Mouse (Mus musculus): ENCODE measurements around the gene Fermt2. TPM values are rescaled to one million over a fixed set of nuclear protein-coding genes. Genes with fewer than 3 reads are reported as not detected.
A peak's percentile ranks its signal among the peaks of the same experiment; 100 is the strongest.

Fermt2 gene
- polyA plus RNA-seq, 1 experiment from 2014 or later, result 65.8 TPM

- 23% methylated on average over 6 of the region's 6 CpGs for WGBS
- ATAC-seq (ENCODE audit: low FRiP score) (peak; percentile 88), DNase-seq (ENCODE audit: low spot score, missing footprints) (no peak)
- Histone ChIP-seq H3K36me3 (ENCODE audit: control insufficient read depth, insufficient read depth, low read length) (peaks cover 2% of the 10 kb centered on the region; the same call in 1 of the 2 replicates), H3K27me3 (ENCODE audit: control insufficient read depth, insufficient read depth, low read length) (no peaks in the 10 kb centered on the region), H3K9ac (ENCODE audit: low read length) (no peak overlapping the region; the same call in 1 of the 2 replicates), H3K27ac (ENCODE audit: low read depth, low read length) (peak overlapping the region; percentile 65), H3K4me1 (ENCODE audit: control insufficient read depth, insufficient read depth, low read length) (peaks cover 16% of the 10 kb centered on the region), H3K4me3 (ENCODE audit: low read depth, low read length) (no peak overlapping the region), H3K9me3 (ENCODE audit: control insufficient read depth, low read length) (no peaks in the 10 kb centered on the region), H3K4me2 (no peak overlapping the region)
Observed at GRCm38 (mm10) chr14:45462374-45462773, 67.5 kb downstream of the Fermt2 start.

DNA sequence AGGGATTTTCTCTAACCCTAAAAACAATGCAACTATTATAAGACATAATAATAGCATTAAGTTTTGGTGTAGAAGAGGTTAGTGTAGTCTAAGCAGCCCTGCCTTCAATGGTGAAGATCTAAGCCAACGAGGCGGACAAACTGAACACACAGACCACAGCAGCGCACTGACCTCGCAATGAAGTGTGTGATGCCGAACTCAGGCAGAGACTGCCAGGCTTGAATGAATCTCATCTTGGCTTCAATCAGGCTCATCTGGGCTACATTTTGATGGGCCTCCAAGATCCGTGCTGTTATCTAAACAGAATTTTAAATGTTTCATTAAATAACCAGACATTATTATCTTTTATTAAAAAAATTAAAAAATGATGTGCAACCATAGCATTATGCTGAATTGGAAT lies 68.0 kb downstream of the Fermt2 start:
- no peak for DNase-seq (ENCODE audit: low spot score, missing footprints)
- Histone ChIP-seq H3K27me3 (ENCODE audit: control insufficient read depth, insufficient read depth, low read length) (no peaks in the 10 kb centered on the region), H3K9me3 (ENCODE audit: control insufficient read depth, low read length) (no peaks in the 10 kb centered on the region), H3K4me3 (ENCODE audit: low read depth, low read length) (no peak overlapping the region), H3K4me2 (no peak overlapping the region), H3K36me3 (ENCODE audit: control insufficient read depth, insufficient read depth, low read length) (peaks cover 2% of the 10 kb centered on the region; the same call in 1 of the 2 replicates), H3K27ac (ENCODE audit: low read depth, low read length) (no peak overlapping the region), H3K4me1 (ENCODE audit: control insufficient read depth, insufficient read depth, low read length) (peaks cover 16% of the 10 kb centered on the region), H3K9ac (ENCODE audit: low read length) (no peak overlapping the region)
- 89% methylated on average over 6 of the region's 6 CpGs for WGBS
- no peak for ATAC-seq (ENCODE audit: low FRiP score)

DNA sequence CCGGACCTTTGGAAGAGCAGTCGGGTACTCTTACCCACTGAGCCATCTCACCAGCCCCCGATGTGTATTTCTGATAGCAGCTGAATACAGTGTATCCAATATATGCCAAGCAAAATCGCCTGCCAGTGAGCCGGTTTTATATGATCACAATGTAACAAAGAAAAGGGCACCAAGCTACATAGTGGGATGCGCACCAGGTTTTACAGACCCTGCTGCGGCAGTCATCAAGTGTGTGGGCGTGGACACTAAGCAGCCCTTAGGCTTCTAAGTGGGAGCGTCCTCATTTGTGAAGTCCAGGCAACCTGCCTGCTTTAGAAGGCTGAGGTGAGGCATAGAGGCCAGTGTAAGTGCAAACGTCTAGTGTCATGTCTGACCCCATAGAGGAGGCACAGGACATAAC lies 69.4 kb downstream of the Fermt2 start:
- Histone ChIP-seq H3K9ac (ENCODE audit: low read length) (no peak overlapping the region), H3K9me3 (ENCODE audit: control insufficient read depth, low read length) (no peaks in the 10 kb centered on the region), H3K4me2 (no peak overlapping the region), H3K4me3 (ENCODE audit: low read depth, low read length) (no peak overlapping the region), H3K36me3 (ENCODE audit: control insufficient read depth, insufficient read depth, low read length) (peaks cover 2% of the 10 kb centered on the region; the same call in 1 of the 2 replicates), H3K27ac (ENCODE audit: low read depth, low read length) (no peak overlapping the region), H3K27me3 (ENCODE audit: control insufficient read depth, insufficient read depth, low read length) (no peaks in the 10 kb centered on the region), H3K4me1 (ENCODE audit: control insufficient read depth, insufficient read depth, low read length) (peaks cover 16% of the 10 kb centered on the region)
- ATAC-seq (ENCODE audit: low FRiP score), result no peak
- DNase-seq (ENCODE audit: low spot score, missing footprints), result no peak
- WGBS, result 89% methylated on average over 10 of the region's 10 CpGs

DNA sequence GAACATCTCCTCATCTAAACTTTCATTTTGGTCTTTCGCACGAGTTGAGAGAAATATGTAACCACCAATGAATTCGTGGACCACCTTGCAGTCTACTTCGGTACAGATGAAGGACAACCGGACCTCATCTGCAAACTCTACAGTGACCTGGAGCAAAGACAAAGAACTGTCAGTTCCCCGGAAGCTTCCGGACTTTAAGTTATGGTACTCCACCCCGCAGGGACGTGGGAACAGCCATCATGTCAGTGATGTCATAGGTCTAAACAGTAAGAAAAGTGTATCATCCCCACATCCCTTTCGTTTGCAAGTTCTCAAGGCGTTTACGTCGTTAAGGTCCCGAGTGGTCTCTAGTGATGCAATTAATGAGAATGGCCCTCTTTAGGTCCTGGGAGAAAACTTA lies 70.0 kb downstream of the Fermt2 start:
- Histone ChIP-seq H3K27ac (ENCODE audit: low read depth, low read length) (no peak overlapping the region), H3K36me3 (ENCODE audit: control insufficient read depth, insufficient read depth, low read length) (peaks cover 2% of the 10 kb centered on the region; the same call in 1 of the 2 replicates)
- ATAC-seq (ENCODE audit: low FRiP score), result no peak

DNA sequence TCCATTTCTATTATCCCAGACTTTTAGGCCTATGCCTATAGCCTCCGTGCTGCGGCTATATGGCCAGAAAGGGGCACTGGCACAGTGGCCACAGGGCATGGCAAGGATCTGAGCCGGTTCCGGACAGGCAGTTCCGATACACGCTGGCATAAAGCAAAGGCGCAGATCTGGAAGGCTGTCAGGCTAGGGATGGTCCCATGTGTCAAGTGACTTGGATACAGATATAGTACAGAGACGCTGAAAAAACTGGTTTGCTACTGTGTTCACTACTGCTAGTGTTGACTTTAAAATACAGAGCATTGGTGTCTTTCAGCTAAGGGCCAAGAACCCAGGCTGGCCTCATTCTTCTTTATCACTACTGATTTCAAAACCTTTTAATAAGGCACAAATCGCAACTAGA lies 72.9 kb downstream of the Fermt2 start:
- no peak overlapping the region for H3K27ac ChIP-seq (ENCODE audit: low read depth, low read length)
- WGBS, result 87% methylated on average over 9 of the region's 9 CpGs
- 0 out of 2 replicates have a peak, but pooled peaks have one; percentile 25 for ATAC-seq (ENCODE audit: low FRiP score)

More for the DNA sequence above, 70.0 kb downstream of the Fermt2 start:
- no peak overlapping the region for H3K4me3 ChIP-seq (ENCODE audit: low read depth, low read length)
- H3K27me3 ChIP-seq (ENCODE audit: control insufficient read depth, insufficient read depth, low read length), result no peaks in the 10 kb centered on the region
- H3K9ac ChIP-seq (ENCODE audit: low read length), result no peak overlapping the region
- H3K4me2 ChIP-seq, result no peak overlapping the region
- DNase-seq (ENCODE audit: low spot score, missing footprints), result no peak
- H3K4me1 ChIP-seq (ENCODE audit: control insufficient read depth, insufficient read depth, low read length), result peaks cover 16% of the 10 kb centered on the region
- 95% methylated on average over 14 of the region's 14 CpGs for WGBS
- no peaks in the 10 kb centered on the region for H3K9me3 ChIP-seq (ENCODE audit: control insufficient read depth, low read length)

DNA sequence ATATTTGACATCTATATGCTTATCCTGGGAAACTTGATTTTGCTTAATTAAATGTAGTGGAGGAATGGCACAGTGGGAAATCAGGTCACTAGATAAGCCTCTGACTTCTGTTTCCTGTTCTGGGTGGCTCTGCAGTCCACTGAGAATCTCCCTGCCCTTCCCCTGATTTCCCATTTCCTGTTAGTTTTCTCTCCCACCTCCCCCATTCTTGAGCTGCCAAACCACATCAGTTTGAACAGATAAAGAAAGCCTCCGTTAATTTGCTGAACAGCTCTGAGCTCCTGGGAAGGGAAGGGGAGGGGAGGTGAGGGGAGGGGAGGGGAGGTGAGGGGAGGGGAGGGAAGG lies 73.4 kb downstream of the Fermt2 start:
- no peak overlapping the region for H3K27ac ChIP-seq (ENCODE audit: low read depth, low read length)
- H3K4me1 ChIP-seq (ENCODE audit: control insufficient read depth, insufficient read depth, low read length), result no peaks in the 10 kb centered on the region
- H3K9ac ChIP-seq (ENCODE audit: low read length), result no peak overlapping the region
- no peak overlapping the region for H3K4me3 ChIP-seq (ENCODE audit: low read depth, low read length)
- no peaks in the 10 kb centered on the region for H3K9me3 ChIP-seq (ENCODE audit: control insufficient read depth, low read length)
- H3K4me2 ChIP-seq, result no peak overlapping the region
- DNase-seq (ENCODE audit: low spot score, missing footprints) (no peak), ATAC-seq (ENCODE audit: low FRiP score) (peak; percentile 33; the same call in 1 of the 2 replicates)
- WGBS, result 20% methylated on average over 1 of the region's 1 CpGs
- 0 out of 2 replicates have a peak, but pooled peaks cover 2% of the 10 kb centered on the region for H3K36me3 ChIP-seq (ENCODE audit: control insufficient read depth, insufficient read depth, low read length)
- no peaks in the 10 kb centered on the region for H3K27me3 ChIP-seq (ENCODE audit: control insufficient read depth, insufficient read depth, low read length)

More for the DNA sequence above, 72.9 kb downstream of the Fermt2 start:
- Histone ChIP-seq H3K4me2 (no peak overlapping the region), H3K9ac (ENCODE audit: low read length) (no peak overlapping the region), H3K27me3 (ENCODE audit: control insufficient read depth, insufficient read depth, low read length) (no peaks in the 10 kb centered on the region), H3K4me1 (ENCODE audit: control insufficient read depth, insufficient read depth, low read length) (no peaks in the 10 kb centered on the region), H3K4me3 (ENCODE audit: low read depth, low read length) (no peak overlapping the region), H3K36me3 (ENCODE audit: control insufficient read depth, insufficient read depth, low read length) (0 out of 2 replicates have a peak, but pooled peaks cover 2% of the 10 kb centered on the region), H3K9me3 (ENCODE audit: control insufficient read depth, low read length) (no peaks in the 10 kb centered on the region)
- no peak for DNase-seq (ENCODE audit: low spot score, missing footprints)

DNA sequence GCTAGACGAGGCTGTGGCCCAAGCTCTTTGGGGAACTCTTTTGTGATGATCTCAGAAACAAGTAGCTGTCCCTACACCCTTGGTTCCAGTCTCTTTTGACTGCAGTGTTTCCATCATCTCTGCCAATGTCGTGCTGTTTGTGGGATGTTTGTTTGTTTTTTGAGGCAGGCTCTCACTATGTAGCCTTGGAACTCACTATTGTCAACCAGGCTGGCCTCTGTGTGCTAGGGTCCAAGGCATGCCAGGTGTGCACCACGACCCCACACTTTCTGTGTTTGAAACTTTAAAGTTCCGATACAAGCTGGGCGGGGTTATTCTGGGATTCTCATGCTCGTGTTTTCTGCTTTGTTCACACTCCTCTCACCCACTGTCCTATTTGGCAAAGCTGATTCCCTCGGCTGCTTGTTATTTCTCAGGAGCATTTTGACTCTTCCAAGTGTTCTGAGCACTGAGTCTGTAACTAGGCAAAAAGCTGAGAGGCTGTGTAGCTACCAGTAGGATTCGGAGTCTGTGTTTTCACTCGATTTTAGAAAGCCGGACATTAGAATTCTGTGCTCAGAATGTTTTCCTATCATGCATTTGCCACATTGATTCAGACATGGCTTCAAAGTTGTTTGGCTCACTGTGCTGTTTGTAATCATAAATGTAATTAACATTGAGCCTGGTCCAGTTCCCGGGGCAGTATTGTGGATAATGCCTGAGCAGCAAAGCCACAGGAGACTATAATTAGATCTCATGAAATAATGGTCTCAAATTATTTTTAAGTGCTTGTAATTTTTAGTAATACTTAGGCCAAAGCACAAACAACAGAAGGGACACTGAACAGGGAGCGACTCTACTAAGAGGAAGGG lies 74.0 kb downstream of the Fermt2 start:
- 0 out of 2 replicates have a peak, but pooled peaks cover 2% of the 10 kb centered on the region for H3K36me3 ChIP-seq (ENCODE audit: control insufficient read depth, insufficient read depth, low read length)
- no peak overlapping the region for H3K9ac ChIP-seq (ENCODE audit: low read length)
- peaks cover 4% of the 10 kb centered on the region for H3K4me1 ChIP-seq (ENCODE audit: control insufficient read depth, insufficient read depth, low read length)
- 77% methylated on average over 12 of the region's 12 CpGs for WGBS
- H3K4me3 ChIP-seq (ENCODE audit: low read depth, low read length), result no peak overlapping the region
- no peak for ATAC-seq (ENCODE audit: low FRiP score)
- no peak overlapping the region for H3K4me2 ChIP-seq
- DNase-seq (ENCODE audit: low spot score, missing footprints), result no peak
- H3K27me3 ChIP-seq (ENCODE audit: control insufficient read depth, insufficient read depth, low read length), result no peaks in the 10 kb centered on the region
- H3K9me3 ChIP-seq (ENCODE audit: control insufficient read depth, low read length), result no peaks in the 10 kb centered on the region
- H3K27ac ChIP-seq (ENCODE audit: low read depth, low read length), result no peak overlapping the region

DNA sequence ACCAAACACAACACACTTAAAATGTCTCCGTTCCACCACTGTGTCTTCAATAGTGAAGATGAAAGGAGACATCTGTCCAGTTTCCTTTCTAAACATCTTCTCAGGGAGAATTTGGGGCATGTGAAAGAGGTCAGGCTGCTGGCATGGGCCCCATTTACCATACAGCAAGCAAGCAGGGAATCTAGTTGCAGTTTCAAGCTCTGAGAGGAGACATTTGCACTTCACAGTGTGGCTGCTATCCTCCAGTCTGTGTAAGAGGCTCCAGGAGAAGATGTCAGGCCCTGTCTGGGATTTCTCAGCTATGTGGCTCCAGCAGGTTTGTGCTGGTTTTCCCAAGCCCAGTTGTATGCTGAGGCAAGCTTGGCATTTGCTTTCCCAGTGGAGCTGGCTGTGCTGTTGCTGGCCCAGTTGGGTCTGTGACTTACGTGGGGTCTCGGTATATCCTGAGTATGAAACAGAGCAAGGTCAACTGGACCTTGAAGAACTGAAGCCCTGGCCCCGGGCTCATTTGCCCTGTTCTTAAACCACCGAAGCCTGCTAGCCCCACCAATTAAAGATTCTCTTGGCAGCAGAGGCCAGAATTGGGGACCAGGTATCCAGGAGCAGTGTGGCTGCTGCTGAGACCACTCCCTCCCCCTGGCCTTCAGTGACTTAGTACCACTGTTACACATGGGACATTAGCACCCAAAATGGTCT lies 76.2 kb downstream of the Fermt2 start:
- peaks cover 4% of the 10 kb centered on the region for H3K4me1 ChIP-seq (ENCODE audit: control insufficient read depth, insufficient read depth, low read length)
- no peak overlapping the region for H3K4me3 ChIP-seq (ENCODE audit: low read depth, low read length)
- H3K4me2 ChIP-seq, result no peak overlapping the region
- no peak overlapping the region for H3K9ac ChIP-seq (ENCODE audit: low read length)
- ATAC-seq (ENCODE audit: low FRiP score), result no peak
- no peak overlapping the region; the same call in 1 of the 2 replicates for H3K27ac ChIP-seq (ENCODE audit: low read depth, low read length)
- no peaks in the 10 kb centered on the region for H3K9me3 ChIP-seq (ENCODE audit: control insufficient read depth, low read length)
- H3K36me3 ChIP-seq (ENCODE audit: control insufficient read depth, insufficient read depth, low read length), result no peaks in the 10 kb centered on the region
- no peak for DNase-seq (ENCODE audit: low spot score, missing footprints)
- no peaks in the 10 kb centered on the region for H3K27me3 ChIP-seq (ENCODE audit: control insufficient read depth, insufficient read depth, low read length)
- 85% methylated on average over 5 of the region's 5 CpGs for WGBS
